ENCODE assay signal across 8 mouse cellular contexts in genomic region chr17:6781273-6781672, GRCm38 (mm10). TPM values are rescaled to one million over a fixed set of nuclear protein-coding genes. Genes with fewer than 3 reads are reported as not detected.
DNase-seq lines count a peak whose midpoint lies in the region; ATAC-seq and TF ChIP-seq lines count a peak whose summit lies in the region.

No protein-coding gene starts in this region.

- 53% methylated on average over 6 of the region's 6 CpGs for WGBS in heart, embryonic 10.5 days
- 47% methylated on average over 6 of the region's 6 CpGs for WGBS in forebrain, embryonic 13.5 days
- 42% methylated on average over 6 of the region's 6 CpGs for WGBS in liver, embryonic 16.5 days (ENCODE audit: insufficient replicate concordance)
- 63% methylated on average over 6 of the region's 6 CpGs for WGBS in cerebellum, adult 2 months

- peak overlapping the region; percentile 77 for H3K4me2 ChIP-seq in forebrain, embryonic 13.5 days
- peak overlapping the region; percentile 99 for H3K4me2 ChIP-seq in liver, embryonic 16.5 days (ENCODE audit: low read depth, low read length)

- no peak for DNase-seq in heart, embryonic 10.5 days (ENCODE audit: low spot score)
- DNase-seq in heart, adult 11 months: no peak
- peak; percentile 35 for DNase-seq in 416B (ENCODE audit: low read depth)
- no peak for DNase-seq in right cerebral cortex, postnatal 4 days
- no peak for DNase-seq in spleen, adult 12 weeks (ENCODE audit: low spot score)
- DNase-seq in cerebellum, adult 2 months: no peak

- H3K4me1 ChIP-seq in heart, embryonic 10.5 days: peaks cover 60% of the 10 kb centered on the region
- H3K4me1 ChIP-seq in forebrain, embryonic 13.5 days: peaks cover 51% of the 10 kb centered on the region
- H3K4me1 ChIP-seq in liver, embryonic 16.5 days (ENCODE audit: control insufficient read depth, low read depth, low read length): peaks cover 38% of the 10 kb centered on the region
- H3K4me1 ChIP-seq in cerebellum, adult 2 months (ENCODE audit: control insufficient read depth, insufficient read depth, low read length): 0 out of 2 replicates have a peak, but pooled peaks cover 4% of the 10 kb centered on the region

- H3K27ac ChIP-seq in heart, embryonic 10.5 days: peak overlapping the region; percentile 25; the same call in 1 of the 2 replicates
- H3K27ac ChIP-seq in forebrain, embryonic 13.5 days: no peak overlapping the region
- no peak overlapping the region for H3K27ac ChIP-seq in liver, embryonic 16.5 days (ENCODE audit: low read length)
- H3K27ac ChIP-seq in cerebellum, adult 2 months (ENCODE audit: insufficient read depth, low read length): no peak overlapping the region

- H3K9ac ChIP-seq in forebrain, embryonic 13.5 days: peak overlapping the region; percentile 50; the same call in 1 of the 2 replicates
- H3K9ac ChIP-seq in liver, embryonic 16.5 days (ENCODE audit: low read depth, low read length): no peak overlapping the region; the same call in 1 of the 2 replicates

- H3K36me3 ChIP-seq in heart, embryonic 10.5 days: no peaks in the 10 kb centered on the region
- no peaks in the 10 kb centered on the region for H3K36me3 ChIP-seq in forebrain, embryonic 13.5 days (ENCODE audit: poor library complexity, severe bottlenecking)
- H3K36me3 ChIP-seq in liver, embryonic 16.5 days (ENCODE audit: control insufficient read depth, insufficient read depth): no peaks in the 10 kb centered on the region

- TF ChIP-seq CTCF in cerebellum, adult 2 months (IDR thresholded peaks at IDR 0.05; ENCODE audit: borderline replicate concordance, insufficient read depth, low read depth, low read length): no peak

- peak overlapping the region; percentile 91 for H3K4me3 ChIP-seq in heart, embryonic 10.5 days
- peak overlapping the region; percentile 71 for H3K4me3 ChIP-seq in forebrain, embryonic 13.5 days
- peak overlapping the region; percentile 89 for H3K4me3 ChIP-seq in liver, embryonic 16.5 days (ENCODE audit: low read depth, low read length)
- H3K4me3 ChIP-seq in cerebellum, adult 2 months (replicated peaks; ENCODE audit: insufficient read depth, low read depth, low read length): no peak overlapping the region

- no peak for ATAC-seq in forebrain, embryonic 13.5 days
- no peak for ATAC-seq in liver, embryonic 16.5 days (ENCODE audit: low read depth)

- H3K27me3 ChIP-seq in heart, embryonic 10.5 days (ENCODE audit: insufficient read depth, poor library complexity, severe bottlenecking): no peaks in the 10 kb centered on the region
- H3K27me3 ChIP-seq in forebrain, embryonic 13.5 days: 0 out of 2 replicates have a peak, but pooled peaks cover 2% of the 10 kb centered on the region
- H3K27me3 ChIP-seq in liver, embryonic 16.5 days (ENCODE audit: control insufficient read depth, insufficient read depth, low read depth, low read length): no peaks in the 10 kb centered on the region
- no peaks in the 10 kb centered on the region for H3K27me3 ChIP-seq in cerebellum, adult 2 months (ENCODE audit: control insufficient read depth, insufficient read depth, low read length)

- no peaks in the 10 kb centered on the region for H3K9me3 ChIP-seq in heart, embryonic 10.5 days
- H3K9me3 ChIP-seq in forebrain, embryonic 13.5 days (replicated peaks): no peaks in the 10 kb centered on the region
- H3K9me3 ChIP-seq in liver, embryonic 16.5 days (replicated peaks; ENCODE audit: control insufficient read depth, low read length): no peaks in the 10 kb centered on the region

- TF ChIP-seq POLR2A in cerebellum, adult 2 months (IDR thresholded peaks at IDR 0.05; ENCODE audit: borderline replicate concordance, insufficient read depth, low read length): no peak

RNA-seq across cellular contexts. Expression of gene Ezr, which starts 1.3 kb away (rescaled TPM):
- 121 and 125 TPM in 2 replicates for polyA plus RNA-seq in heart, embryonic 10.5 days (2016; fragmentation: Nextera tagmentation; extraction: Ambion mirVana)
- polyA plus RNA-seq in forebrain, embryonic 13.5 days (2015; fragmentation: Nextera tagmentation; extraction: Ambion mirVana): 113 and 117 TPM in 2 replicates
- 43.3 and 44.1 TPM in 2 replicates for polyA plus RNA-seq in liver, embryonic 16.5 days (2015; fragmentation: Nextera tagmentation; extraction: Ambion mirVana)
- 12.1 and 16.1 TPM in 2 replicates for polyA plus RNA-seq in cerebellum, adult 2 months (2012; rRNA removed)
